Mouse (Mus musculus) heart, embryonic 16.5 days (tissue): ENCODE data around the gene March1. TPM values are rescaled to one million over a fixed set of nuclear protein-coding genes. Genes with fewer than 3 reads are reported as not detected.

ENCODE experiments used
- ATAC-seq: fragments of 200-750 bp; cut with Nextera tagmentation; replicated peaks from 2 replicates; pipeline ENCODE4 v1.8.0; 2017; ENCODE audit warnings: moderate number of reproducible peaks; ENCODE audit not compliant: insufficient read depth, low FRiP score; ENCODE audit errors: extremely low read depth
- H3K27ac ChIP-seq: fragments of 300-500 bp; sonication (generic); 2 replicates; pipeline ENCODE4 v1.5.1; 2014; ENCODE audit warnings: mild to moderate bottlenecking, low read length, control low read depth, moderate library complexity
- H3K27me3 ChIP-seq: fragments of 300-500 bp; sonication (generic); 2 replicates; pipeline ENCODE4 v1.6.1; 2014; ENCODE audit warnings: low read length, mixed read lengths; ENCODE audit not compliant: control insufficient read depth, insufficient read depth
- H3K36me3 ChIP-seq: fragments of 300-500 bp; sonication (generic); 2 replicates; pipeline ENCODE4 v1.6.1; 2014; ENCODE audit not compliant: control insufficient read depth, insufficient read depth
- H3K4me1 ChIP-seq: fragments of 300-500 bp; sonication (generic); 2 replicates; pipeline ENCODE4 v1.6.1; 2014; ENCODE audit warnings: low read length, mixed read lengths; ENCODE audit not compliant: control insufficient read depth, insufficient read depth
- H3K4me2 ChIP-seq: fragments of 300-500 bp; sonication (generic); 2 replicates; pipeline ENCODE4 v1.6.1; 2014; ENCODE audit warnings: low read depth, mild to moderate bottlenecking, control low read depth, low read length
- H3K4me3 ChIP-seq: fragments of 300-500 bp; sonication (generic); 2 replicates; pipeline ENCODE4 v1.5.1; 2014; ENCODE audit warnings: mild to moderate bottlenecking, control low read depth, low read length
- H3K9ac ChIP-seq: fragments of 300-500 bp; sonication (generic); 2 replicates; pipeline ENCODE4 v1.6.1; 2014; ENCODE audit warnings: low read length, control low read depth
- H3K9me3 ChIP-seq: fragments of 300-500 bp; sonication (generic); replicated peaks from 2 replicates; pipeline ENCODE4 v1.6.1; 2016; ENCODE audit warnings: low read length; ENCODE audit not compliant: control insufficient read depth
- WGBS: fragments of 180-500 bp; shearing (Covaris S2); extraction: QIAGEN DNeasy Blood & Tissue Kit; methylation state at CpG from one replicate; pipeline ENCODE4 v1.1.7; 2014; 5-methylcytosine and 5-hydroxymethylcytosine counted together
- polyA plus RNA-seq: library from polyadenylated mRNA; unstranded; fragments of >200 nt; fragmentation: Nextera tagmentation; extraction: Ambion mirVana; gene quantifications from 2 replicates; pipeline ENCODE4 v1.2.1, GENCODE M21; 2015

March1 gene
- polyA plus RNA-seq, 1 experiment from 2014 or later = 0.62 TPM

DNA sequence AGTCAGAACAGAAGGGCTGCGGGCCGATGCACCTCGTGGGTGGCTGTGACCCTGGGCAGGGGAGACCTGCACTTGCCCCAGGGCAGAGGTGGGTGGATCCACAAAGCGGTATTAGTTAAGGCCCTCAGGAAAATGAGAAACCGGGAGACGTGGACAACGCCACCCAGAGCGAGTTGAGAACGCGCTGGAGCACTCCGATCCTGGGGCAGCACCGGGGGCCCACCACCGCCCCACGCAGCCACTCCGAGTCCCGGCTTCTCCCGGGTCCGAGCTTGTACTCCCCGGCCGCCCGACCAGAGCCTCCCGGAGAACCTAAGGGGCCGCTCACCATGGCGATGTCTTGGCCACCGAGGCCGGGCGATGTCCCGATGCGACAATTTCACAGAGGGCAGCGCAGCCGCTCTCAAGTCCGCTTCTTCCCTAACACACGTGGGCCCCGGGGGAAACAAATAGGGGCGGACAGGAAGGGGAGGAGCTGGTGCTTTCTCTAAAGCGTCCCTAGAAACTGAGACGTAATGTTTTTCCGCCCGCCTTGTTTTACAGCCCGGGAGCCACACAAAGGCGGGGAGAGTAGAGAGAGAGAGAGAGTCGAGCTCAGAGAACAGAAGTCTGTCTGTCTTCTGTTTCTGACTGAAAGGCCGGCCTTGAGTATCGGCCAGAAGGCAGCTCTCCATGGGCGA is 868.5 kb downstream of the March1 start, which contains the start of gene Tma16:
Gene Tma16 (minus strand): TSS at position 447 of the 680 bp plus-strand sequence.
- Histone ChIP-seq H3K36me3 (peaks cover 11% of the 10 kb centered on the region), H3K4me1 (peaks cover 5% of the 10 kb centered on the region), H3K9me3 (no peaks in the 10 kb centered on the region), H3K9ac (peak within 1 kb of the TSS; percentile 95), H3K4me3 (peak within 1 kb of the TSS; percentile 99), H3K27ac (peak within 1 kb of the TSS; percentile 67; the same call in 1 of the 2 replicates), H3K27me3 (no peaks in the 10 kb centered on the region), H3K4me2 (peak within 1 kb of the TSS; percentile 85)
- ATAC-seq = peak; percentile 89
- WGBS = under 1% methylated on average over 45 of the region's 45 CpGs

- no peak for ATAC-seq
- WGBS = 48% methylated on average over 3 of the region's 3 CpGs
- no peaks in the 10 kb centered on the region for H3K36me3 ChIP-seq
These were observed 870.9 kb downstream of the March1 start for GRCm38 (mm10) chr8:66488556-66488955.

GRCm38 (mm10) chr8:66490624-66491023 is 872.9 kb downstream of the March1 start:
- H3K27ac ChIP-seq = no peak overlapping the region
- no peak for ATAC-seq
- no peaks in the 10 kb centered on the region for H3K36me3 ChIP-seq
- H3K4me2 ChIP-seq = no peak overlapping the region
- 67% methylated on average over 4 of the region's 4 CpGs for WGBS
- H3K4me1 ChIP-seq = peaks cover 2% of the 10 kb centered on the region
- no peak overlapping the region for H3K9ac ChIP-seq
- no peak overlapping the region for H3K4me3 ChIP-seq
- no peaks in the 10 kb centered on the region for H3K27me3 ChIP-seq
- no peaks in the 10 kb centered on the region for H3K9me3 ChIP-seq

More at GRCm38 (mm10) chr8:66488556-66488955, 870.9 kb downstream of the March1 start:
- H3K4me3 ChIP-seq = no peak overlapping the region
- no peak overlapping the region for H3K27ac ChIP-seq
- no peak overlapping the region for H3K4me2 ChIP-seq
- H3K27me3 ChIP-seq = no peaks in the 10 kb centered on the region
- no peaks in the 10 kb centered on the region for H3K9me3 ChIP-seq
- no peak overlapping the region for H3K9ac ChIP-seq
- H3K4me1 ChIP-seq = peaks cover 5% of the 10 kb centered on the region

- no peak overlapping the region for H3K9ac ChIP-seq
- no peak overlapping the region for H3K4me3 ChIP-seq
- no peaks in the 10 kb centered on the region; the same call in 1 of the 2 replicates for H3K27me3 ChIP-seq
- no peaks in the 10 kb centered on the region for H3K4me1 ChIP-seq
- no peaks in the 10 kb centered on the region for H3K9me3 ChIP-seq
- no peak for ATAC-seq
- H3K36me3 ChIP-seq = no peaks in the 10 kb centered on the region
- no peak overlapping the region for H3K27ac ChIP-seq
- WGBS = 56% methylated on average over 2 of the region's 2 CpGs
- H3K4me2 ChIP-seq = no peak overlapping the region
These were observed 876.8 kb downstream of the March1 start for GRCm38 (mm10) chr8:66494496-66494895.

DNA sequence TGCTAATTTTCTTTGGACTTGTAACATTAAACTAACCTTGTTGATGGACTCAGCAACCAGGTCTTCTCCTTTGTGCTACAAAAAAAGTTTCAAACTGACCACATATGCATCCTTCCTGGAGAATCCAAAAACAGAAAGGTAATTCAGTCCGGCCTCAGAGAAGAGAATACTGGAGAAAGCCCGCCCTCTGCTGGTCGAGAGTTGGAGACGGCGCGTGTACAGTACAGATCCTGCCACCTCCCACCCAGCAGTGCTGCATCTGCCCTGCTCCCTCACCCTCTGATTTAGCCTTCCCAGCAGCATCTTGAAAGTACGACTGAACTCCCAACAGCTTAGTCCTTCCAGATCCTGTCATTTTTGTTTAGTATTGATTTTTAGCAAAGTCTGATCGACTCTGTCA is 878.0 kb downstream of the March1 start:
- Histone ChIP-seq H3K9ac (no peak overlapping the region), H3K27me3 (no peaks in the 10 kb centered on the region; the same call in 1 of the 2 replicates), H3K4me2 (no peak overlapping the region), H3K9me3 (no peaks in the 10 kb centered on the region), H3K36me3 (no peaks in the 10 kb centered on the region), H3K4me1 (no peaks in the 10 kb centered on the region), H3K4me3 (no peak overlapping the region), H3K27ac (no peak overlapping the region)
- 5% methylated on average over 8 of the region's 8 CpGs for WGBS
- ATAC-seq = peak; percentile 65; the same call in 1 of the 2 replicates

DNA sequence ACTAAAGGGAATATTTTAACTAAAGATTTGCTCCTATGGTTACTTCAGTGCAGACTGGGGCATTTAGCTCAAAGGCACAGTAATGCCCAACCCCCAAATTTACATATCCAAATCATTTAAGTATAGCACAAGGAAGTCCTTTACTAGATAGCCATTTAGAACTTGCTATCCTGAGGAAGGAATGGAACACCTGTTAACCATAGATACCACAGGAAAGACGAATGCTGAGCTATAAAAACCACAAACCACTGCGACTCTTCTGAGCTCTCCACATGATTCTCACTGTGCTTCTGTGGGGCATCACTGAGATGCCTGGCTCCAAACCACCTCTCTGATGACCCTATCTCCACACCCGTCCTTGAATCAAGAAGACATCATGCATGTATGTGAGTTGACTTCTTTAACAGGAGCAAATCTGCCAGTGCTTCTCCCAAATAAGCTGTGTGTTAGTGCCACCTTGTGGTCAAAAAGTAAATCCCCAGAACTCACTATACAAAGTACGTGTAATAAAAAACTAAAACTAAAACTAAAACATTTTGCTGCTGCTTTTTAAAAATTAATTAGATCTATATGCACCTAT is 879.4 kb downstream of the March1 start:
- no peak overlapping the region for H3K9ac ChIP-seq
- H3K36me3 ChIP-seq = no peaks in the 10 kb centered on the region
- ATAC-seq = no peak
- no peak overlapping the region for H3K4me2 ChIP-seq
- H3K4me3 ChIP-seq = no peak overlapping the region
- WGBS = 38% methylated on average over 4 of the region's 4 CpGs
- H3K4me1 ChIP-seq = no peaks in the 10 kb centered on the region
- no peaks in the 10 kb centered on the region for H3K9me3 ChIP-seq
- H3K27me3 ChIP-seq = no peaks in the 10 kb centered on the region; the same call in 1 of the 2 replicates
- no peak overlapping the region for H3K27ac ChIP-seq

DNA sequence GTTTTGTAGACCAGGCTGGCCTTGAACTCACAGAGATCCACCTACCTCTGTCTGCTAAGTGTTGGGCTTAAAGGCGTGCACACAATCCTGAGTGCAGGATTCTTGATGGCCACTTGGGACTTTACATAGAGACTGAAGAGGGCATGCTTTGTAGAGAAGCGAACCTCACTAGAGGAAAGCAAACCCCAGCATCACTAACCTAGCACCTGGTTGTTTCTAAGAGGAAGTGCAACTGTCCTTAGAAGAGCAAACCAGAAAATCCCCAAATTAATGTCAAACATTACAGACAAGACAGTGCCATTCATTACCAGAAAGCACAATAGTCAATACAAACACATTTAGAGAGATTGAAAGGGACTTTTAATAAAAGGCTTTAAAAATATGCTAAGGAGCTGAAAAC is 885.7 kb downstream of the March1 start:
- 61% methylated on average over 2 of the region's 2 CpGs for WGBS
- ATAC-seq = no peak

GRCm38 (mm10) chr8:66511537-66511936 is 893.8 kb downstream of the March1 start, which contains the start of gene Tktl2:
Gene Tktl2 (plus strand): TSS chr8:66511756.
- H3K4me1 ChIP-seq = no peaks in the 10 kb centered on the region
- WGBS = 93% methylated on average over 22 of the region's 22 CpGs
- no peaks in the 10 kb centered on the region for H3K9me3 ChIP-seq
- H3K4me2 ChIP-seq = no peak within 1 kb of the TSS
- no peaks in the 10 kb centered on the region for H3K36me3 ChIP-seq
- no peak within 1 kb of the TSS for H3K9ac ChIP-seq
- no peak within 1 kb of the TSS for H3K4me3 ChIP-seq
- H3K27ac ChIP-seq = no peak within 1 kb of the TSS
- ATAC-seq = no peak
- no peaks in the 10 kb centered on the region for H3K27me3 ChIP-seq

More for the DNA sequence above, 885.7 kb downstream of the March1 start:
- Histone ChIP-seq H3K4me2 (no peak overlapping the region), H3K9me3 (no peaks in the 10 kb centered on the region), H3K27ac (no peak overlapping the region), H3K9ac (no peak overlapping the region), H3K4me3 (no peak overlapping the region), H3K36me3 (no peaks in the 10 kb centered on the region), H3K4me1 (no peaks in the 10 kb centered on the region), H3K27me3 (no peaks in the 10 kb centered on the region)

DNA sequence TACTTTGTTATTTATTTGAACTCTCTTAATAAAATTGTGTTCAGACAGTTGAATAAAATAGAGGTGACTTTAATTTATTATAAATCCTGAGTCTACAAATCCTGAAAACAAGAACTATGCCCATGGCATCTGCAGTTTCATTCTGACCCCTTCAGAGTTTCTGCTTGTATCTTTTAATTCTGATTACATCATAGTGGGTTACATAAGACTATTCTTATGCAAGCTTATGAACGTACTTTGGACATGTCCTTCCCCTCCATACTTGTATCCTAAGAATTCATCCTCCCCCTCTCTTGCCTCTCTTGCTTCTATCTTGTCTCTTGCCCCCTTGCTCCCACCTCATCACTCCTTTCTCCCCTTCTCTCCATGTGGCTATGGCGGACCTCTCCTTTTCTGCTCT is 901.4 kb downstream of the March1 start:
- Histone ChIP-seq H3K9me3 (no peaks in the 10 kb centered on the region), H3K9ac (no peak overlapping the region), H3K4me1 (no peaks in the 10 kb centered on the region), H3K4me2 (no peak overlapping the region), H3K27me3 (no peaks in the 10 kb centered on the region), H3K27ac (no peak overlapping the region), H3K4me3 (no peak overlapping the region), H3K36me3 (no peaks in the 10 kb centered on the region)
- no peak for ATAC-seq
- WGBS = 79% methylated on average over 2 of the region's 2 CpGs
